Mouse (Mus musculus) CH12.LX (cell line): ENCODE measurements around the gene Ccdc157.

Experiments used
- CTCF ChIP-seq, 2 experiments: IDR thresholded peaks in 1 of 2; conservative IDR thresholded peaks in 1 of 2; 2 replicates each; pipeline ENCODE4 v1.5.1; 2011 to 2012; ENCODE audit warnings: low read depth in 2 of 2, low read length in 2 of 2, improper control_type of control experiment in 1 of 2, inconsistent platforms in 1 of 2, mild to moderate bottlenecking in 1 of 2, moderate library complexity in 1 of 2
- E2F4 ChIP-seq: IDR thresholded peaks from 2 replicates; pipeline ENCODE4 v1.6.1; 2011; ENCODE audit warnings: low read depth, low read length, improper control_type of control experiment; ENCODE audit not compliant: insufficient replicate concordance
- ELF1 ChIP-seq: IDR thresholded peaks from 2 replicates; pipeline ENCODE4 v1.6.1; 2014; ENCODE audit warnings: low read depth, mild to moderate bottlenecking, inconsistent platforms, low read length, improper control_type of control experiment
- GABPA ChIP-seq: IDR thresholded peaks from 2 replicates; pipeline ENCODE4 v1.6.1; 2012; ENCODE audit warnings: low read depth, low read length, improper control_type of control experiment, inconsistent platforms; ENCODE audit not compliant: insufficient replicate concordance
- IRF4 ChIP-seq: IDR thresholded peaks from 2 replicates; pipeline ENCODE4 v1.6.1; 2014; ENCODE audit warnings: low read depth, mild to moderate bottlenecking, inconsistent platforms, low read length, improper control_type of control experiment
- JUN ChIP-seq: IDR thresholded peaks from 2 replicates; pipeline ENCODE4 v1.6.1; 2011; ENCODE audit warnings: low read depth, mild to moderate bottlenecking, low read length, improper control_type of control experiment, moderate library complexity; ENCODE audit not compliant: insufficient read depth
- KAT2A ChIP-seq: IDR thresholded peaks from 2 replicates; pipeline ENCODE4 v1.6.1; 2012; ENCODE audit warnings: low read length, improper control_type of control experiment, inconsistent platforms; ENCODE audit not compliant: insufficient replicate concordance
- MEF2A ChIP-seq: IDR thresholded peaks from 2 replicates; pipeline ENCODE4 v1.6.1; 2014; ENCODE audit warnings: low read depth, mild to moderate bottlenecking, inconsistent platforms, low read length, improper control_type of control experiment, borderline replicate concordance
- POLR2A ChIP-seq: IDR thresholded peaks from 2 replicates; pipeline ENCODE4 v1.6.1; 2011; ENCODE audit warnings: low read depth, mild to moderate bottlenecking, improper control_type of control experiment, low read length
- POLR2AphosphoS2 ChIP-seq: IDR thresholded peaks from 2 replicates; pipeline ENCODE4 v1.6.1; 2011; ENCODE audit warnings: low read depth, low read length, improper control_type of control experiment
- SIN3A ChIP-seq: IDR thresholded peaks from 2 replicates; pipeline ENCODE4 v1.6.1; 2012; ENCODE audit warnings: low read length, improper control_type of control experiment, inconsistent platforms
- USF1 ChIP-seq: IDR thresholded peaks from 2 replicates; pipeline ENCODE4 v1.6.1; 2014; ENCODE audit warnings: low read depth, mild to moderate bottlenecking, inconsistent platforms, low read length, improper control_type of control experiment
- ZC3H11A ChIP-seq: IDR thresholded peaks from 2 replicates; pipeline ENCODE4 v1.6.1; 2012; ENCODE audit warnings: low read depth, mild to moderate bottlenecking, inconsistent platforms, low read length, improper control_type of control experiment
- ZMIZ1 ChIP-seq: IDR thresholded peaks from 2 replicates; pipeline ENCODE4 v1.6.1; 2012; ENCODE audit warnings: low read depth, mild to moderate bottlenecking, inconsistent platforms, low read length, improper control_type of control experiment

- no peak for TF ChIP-seq SIN3A
- no peak for TF ChIP-seq E2F4
- TF ChIP-seq POLR2A, result no peak
- TF ChIP-seq CTCF (conservative IDR thresholded peaks at IDR 0.05 in 1 of 2, IDR thresholded peaks at IDR 0.05 in 1 of 2; ENCODE audit: low read depth in 2 of 2, low read length in 2 of 2), result no peak
- TF ChIP-seq GABPA, result no peak
- TF ChIP-seq IRF4, result no peak
- no peak for TF ChIP-seq MEF2A
- TF ChIP-seq JUN, result no peak
- TF ChIP-seq ELF1, result no peak
- no peak for TF ChIP-seq ZC3H11A
- no peak for TF ChIP-seq USF1
- TF ChIP-seq POLR2AphosphoS2, result no peak
- no peak for TF ChIP-seq ZMIZ1
- TF ChIP-seq KAT2A, result no peak
Observed at GRCm38 (mm10) chr11:4098816-4099215, 61.3 kb downstream of the Ccdc157 start.
